Mouse (Mus musculus) cerebellum, adult 2 months (tissue): ENCODE measurements at regions not wholly inside any gene's neighbourhood (a gene's known extent, or its start where the extent isn't known, plus 50 kb on each side); places are given as distances from the start of the nearest gene placed in this dataset.

ENCODE experiments used
- CTCF ChIP-seq: fragments of 200-500 bp; IDR thresholded peaks from 2 replicates; pipeline ENCODE4 v1.5.1; 2011; ENCODE audit warnings: low read depth, mild to moderate bottlenecking, control low read depth, low read length, moderate library complexity, borderline replicate concordance; ENCODE audit not compliant: insufficient read depth
- POLR2A ChIP-seq: fragments of 200-500 bp; IDR thresholded peaks from 2 replicates; pipeline ENCODE4 v1.6.1; 2011; ENCODE audit warnings: low read length, control low read depth, borderline replicate concordance; ENCODE audit not compliant: insufficient read depth

DNA sequence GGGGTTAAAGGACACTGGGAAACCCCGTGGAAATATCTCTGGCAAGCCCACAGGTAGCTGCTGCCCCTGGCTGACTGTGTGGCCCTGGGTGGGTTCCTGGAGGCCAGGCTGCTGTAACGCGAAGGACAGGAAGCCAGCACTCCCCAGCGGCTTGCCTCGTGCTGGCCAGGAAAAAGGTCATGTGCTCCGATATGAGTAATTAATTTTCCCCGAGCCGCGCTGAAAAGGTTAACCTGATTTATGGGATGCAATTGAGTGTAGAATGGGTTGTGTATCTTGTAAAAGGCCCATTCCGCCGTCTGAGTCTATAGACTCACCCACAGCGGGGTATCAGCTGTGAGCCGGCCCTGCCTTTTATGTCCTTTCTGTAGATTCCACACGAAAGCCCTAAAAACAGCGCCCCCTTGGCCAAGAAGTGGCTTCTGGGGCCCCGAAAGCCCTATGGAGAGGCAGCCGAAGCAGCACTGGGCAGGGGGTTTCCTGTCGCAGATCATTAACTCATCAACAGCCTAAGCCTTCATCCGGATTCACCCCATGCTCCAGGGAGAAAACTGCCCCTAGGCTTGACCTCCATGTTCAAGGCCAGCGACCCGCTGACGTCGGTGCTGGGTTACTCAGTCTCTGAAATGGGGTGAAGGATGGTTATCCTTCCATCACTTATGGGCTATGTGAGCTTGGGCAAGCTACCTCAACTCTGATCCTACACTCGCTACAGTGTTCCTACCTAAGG lies 112.6 kb upstream of the Csf3r start:
- TF ChIP-seq CTCF (no peak), POLR2A (no peak)
